Mouse (Mus musculus): ENCODE measurements around the gene Arhgap45.
A peak's percentile ranks its signal among the peaks of the same experiment; 100 is the strongest.

The Arhgap45 gene

GRCm38 (mm10) chr10:80056976-80057682 lies 40.7 kb downstream of the Arhgap45 start:
- DNase-seq (ENCODE audit: low spot score), result no peak

GRCm38 (mm10) chr10:80057683-80058326 lies 41.4 kb downstream of the Arhgap45 start:
- no peak for DNase-seq (ENCODE audit: low spot score)

GRCm38 (mm10) chr10:80063104-80063503 lies 46.7 kb downstream of the Arhgap45 start:
- no peak for DNase-seq (ENCODE audit: low spot score)

GRCm38 (mm10) chr10:80063877-80064650 lies 47.6 kb downstream of the Arhgap45 start:
- DNase-seq (ENCODE audit: low spot score), result no peak

- no peak for DNase-seq (ENCODE audit: low spot score)
Measured at GRCm38 (mm10) chr10:80069251-80069650, 52.8 kb downstream of the Arhgap45 start.

- DNase-seq (ENCODE audit: low spot score), result no peak
Measured at GRCm38 (mm10) chr10:80069948-80070450, 53.5 kb downstream of the Arhgap45 start.

- DNase-seq (ENCODE audit: low spot score), result peak; percentile 70
Measured at GRCm38 (mm10) chr10:80070837-80071515, 54.5 kb downstream of the Arhgap45 start.

- DNase-seq (ENCODE audit: low spot score), result no peak
Measured at GRCm38 (mm10) chr10:80071516-80071900, 55.1 kb downstream of the Arhgap45 start.

GRCm38 (mm10) chr10:80072623-80073489 lies 56.4 kb downstream of the Arhgap45 start:
- DNase-seq (ENCODE audit: low spot score), result no peak

GRCm38 (mm10) chr10:80074813-80075601 lies 58.6 kb downstream of the Arhgap45 start:
- DNase-seq (ENCODE audit: low spot score), result no peak

GRCm38 (mm10) chr10:80075924-80076323 lies 59.5 kb downstream of the Arhgap45 start:
- DNase-seq (ENCODE audit: low spot score), result no peak

GRCm38 (mm10) chr10:80076386-80076785 lies 59.9 kb downstream of the Arhgap45 start:
- no peak for DNase-seq (ENCODE audit: low spot score)

- DNase-seq (ENCODE audit: low spot score), result no peak
Measured at GRCm38 (mm10) chr10:80077312-80077711, 60.9 kb downstream of the Arhgap45 start.

- no peak for DNase-seq (ENCODE audit: low spot score)
Measured at GRCm38 (mm10) chr10:80078366-80078765, 61.9 kb downstream of the Arhgap45 start.

- DNase-seq (ENCODE audit: low spot score), result no peak
Measured at GRCm38 (mm10) chr10:80080396-80081070, 64.1 kb downstream of the Arhgap45 start.
